Mouse (Mus musculus): ENCODE measurements around the gene G3bp2.

- TF ChIP-seq POLR2A (IDR thresholded peaks at IDR 0.05; ENCODE audit: borderline replicate concordance, extremely low read depth, insufficient read depth, insufficient read length, poor library complexity, severe bottlenecking) (no peak), CTCF (IDR thresholded peaks at IDR 0.05; ENCODE audit: borderline replicate concordance, extremely low read depth, insufficient read depth, insufficient read length) (no peak)
These were observed 2.2 kb downstream of the G3bp2 start for GRCm38 (mm10) chr5:92081326-92081725.

Measured in brain, embryonic 14.5 days (tissue).